Mouse (Mus musculus) thymus, postnatal 25 days (tissue): ENCODE measurements around the gene Nox1.

Experiments used
- DNase-seq: peaks from one replicate; pipeline ENCODE4 v3.0.0; 2022

The Nox1 gene

DNA sequence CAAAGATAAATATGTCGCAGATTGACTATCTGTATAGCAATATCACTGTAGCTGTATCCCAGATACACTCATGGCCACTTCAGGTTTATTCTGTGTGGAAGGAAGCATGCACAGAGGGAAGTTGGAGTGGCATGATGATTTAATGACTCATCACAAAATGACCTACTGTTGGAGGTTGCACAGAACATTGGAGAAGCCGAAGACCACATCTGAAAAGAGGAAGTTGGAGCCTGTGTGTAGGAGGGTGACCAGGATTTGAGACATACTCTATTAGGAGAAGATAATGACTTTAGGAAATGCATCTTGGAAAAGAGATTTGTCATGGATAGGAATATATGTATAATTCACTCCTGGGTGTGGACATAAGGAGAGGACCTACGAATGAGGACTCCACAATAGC is 105.3 kb downstream of the Nox1 start:
- no peak for DNase-seq

DNA sequence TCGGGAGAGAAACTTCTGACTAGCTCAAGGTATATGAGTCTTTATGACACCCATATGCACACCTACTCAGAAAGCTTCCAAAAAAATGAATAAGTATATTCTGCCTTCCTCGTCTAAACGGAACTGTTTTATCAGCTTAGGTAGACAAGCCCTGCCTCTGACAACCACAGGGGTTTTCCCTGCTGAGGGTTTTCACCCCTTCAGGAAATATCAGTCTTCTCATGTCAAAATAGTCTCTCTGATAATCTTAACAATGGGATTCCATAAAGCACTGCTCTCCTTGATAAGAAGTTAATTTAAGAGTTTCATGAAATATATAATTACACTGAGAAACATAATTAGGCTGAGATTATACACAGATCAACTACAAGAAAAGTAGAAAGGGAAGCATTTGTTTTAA is 110.0 kb downstream of the Nox1 start:
- DNase-seq, result no peak

DNA sequence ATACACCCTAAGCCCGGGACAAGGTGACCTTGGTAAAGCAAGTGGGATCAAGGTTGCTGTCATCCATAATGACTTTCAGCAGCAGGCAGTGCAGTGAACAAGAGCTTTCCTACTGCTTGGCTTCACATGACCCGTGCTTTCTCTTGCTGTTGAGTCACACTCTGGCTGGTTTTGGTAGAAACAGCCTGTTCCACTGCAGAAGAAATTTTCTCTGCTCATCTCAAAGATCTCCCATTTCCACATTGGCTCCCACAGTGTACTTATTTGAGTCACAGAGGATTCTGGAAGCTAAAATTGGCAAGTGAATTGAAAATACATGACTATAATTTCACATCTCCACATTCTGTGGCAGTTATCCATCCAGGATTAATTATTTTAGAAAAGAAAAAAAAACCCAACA is 119.1 kb downstream of the Nox1 start:
- DNase-seq, result no peak

- no peak for DNase-seq
Observed at GRCm38 (mm10) chrX:134085453-134085852, 136.3 kb downstream of the Nox1 start.

DNA sequence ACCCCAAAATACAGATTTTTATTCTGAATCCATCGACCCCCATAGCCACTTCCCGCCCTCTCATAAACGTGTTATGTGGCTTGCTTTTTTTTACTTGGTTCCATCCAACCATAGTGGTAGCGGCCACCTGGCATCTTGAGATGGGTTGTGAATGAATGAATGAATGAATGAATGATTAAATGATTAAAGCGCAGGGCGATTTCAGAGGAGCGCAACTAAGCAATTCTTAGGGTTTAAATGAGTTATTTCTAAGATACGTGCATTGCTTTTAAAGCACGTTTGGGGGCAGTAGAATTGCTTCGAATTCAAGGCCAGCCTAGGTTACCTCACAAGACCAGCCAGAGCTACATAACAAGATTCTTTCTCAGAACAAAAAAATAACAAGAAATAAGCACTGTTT is 162.0 kb downstream of the Nox1 start:
- peak; percentile 24 for DNase-seq

GRCm38 (mm10) chrX:134058987-134059712 is 162.6 kb downstream of the Nox1 start, which contains the start of gene Cstf2:
TSS of gene Cstf2 (plus strand) at chrX:134059187.
- DNase-seq, result peak; percentile 96

GRCm38 (mm10) chrX:134058040-134058875 is 163.5 kb downstream of the Nox1 start:
- DNase-seq, result no peak

DNA sequence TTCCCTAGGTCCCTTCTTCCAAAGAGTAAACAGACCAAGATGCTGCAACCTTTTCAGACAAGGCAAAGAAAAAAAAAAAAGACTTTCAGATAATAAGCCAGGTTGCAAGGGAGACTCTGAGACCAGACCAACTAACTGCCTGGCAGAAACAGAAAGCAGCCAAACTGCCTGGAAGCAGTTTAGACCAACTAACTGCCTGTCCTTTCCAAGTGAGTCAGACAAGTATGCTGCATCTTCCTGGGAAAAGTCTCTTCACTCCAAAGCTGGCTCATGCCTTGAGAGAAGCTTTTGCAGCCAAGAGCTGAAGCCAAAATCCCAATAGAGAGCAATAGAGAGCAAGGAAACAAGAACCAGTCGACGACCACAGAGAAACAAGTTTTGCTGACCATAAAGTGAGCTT is 164.9 kb downstream of the Nox1 start:
- no peak for DNase-seq

DNA sequence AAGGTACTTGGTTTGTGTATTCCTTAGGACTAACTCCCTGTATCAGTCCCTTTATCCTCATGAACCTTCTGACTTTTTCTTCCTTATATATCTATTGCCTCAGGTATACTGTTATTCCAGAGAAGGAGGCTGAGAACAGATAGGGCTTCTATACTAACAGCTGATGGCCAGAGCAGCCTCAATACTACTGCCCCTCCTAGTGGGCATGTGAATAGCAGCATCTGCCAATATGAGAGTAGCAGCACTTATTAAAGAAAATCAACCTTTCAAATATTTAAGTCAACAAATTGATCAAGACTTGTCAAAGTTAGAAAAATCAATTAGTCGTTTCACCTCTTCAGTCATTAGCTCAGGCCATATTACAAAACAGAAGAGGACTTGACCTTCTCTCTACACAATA is 172.8 kb downstream of the Nox1 start:
- DNase-seq, result no peak
